ENCODE assay signal across 25 mouse cellular contexts in the genomic region with DNA sequence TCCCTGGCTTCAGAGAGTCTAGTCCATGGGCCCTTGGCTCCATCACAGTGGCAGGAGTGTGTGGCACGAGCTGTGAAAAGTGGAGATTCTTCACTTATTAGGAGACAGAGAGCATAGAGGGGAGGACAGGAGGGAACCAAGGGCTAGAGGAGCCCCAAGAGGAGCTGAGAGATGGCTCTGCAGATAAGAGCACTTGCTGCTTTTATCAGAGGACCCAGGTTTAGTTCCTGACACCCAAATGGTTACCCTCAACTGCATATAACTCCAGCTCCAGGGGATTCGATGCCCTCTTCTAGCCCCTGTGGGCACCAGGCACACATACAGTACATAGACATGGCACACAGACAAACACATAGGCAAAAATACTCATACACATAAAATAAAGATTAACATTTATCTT. TPM values are rescaled to one million over a fixed set of nuclear protein-coding genes. Genes with fewer than 3 reads are reported as not detected.
"Had no signal": no experiment of that assay in that cellular context is flagged by ENCODE, and none has a peak within 500 bp of the region (broad histone marks: within the 10 kb centered on the region; RNA-seq: fewer than 3 reads in every experiment).

No protein-coding gene starts in this region.

- H3K27ac ChIP-seq: neural tube, embryonic 12.5 days; neural tube, embryonic 13.5 days; neural tube, embryonic 15.5 days; stomach, embryonic 15.5 days; stomach, postnatal 0 days had no signal

- H3K9me3 ChIP-seq: neural tube, embryonic 12.5 days; neural tube, embryonic 13.5 days; neural tube, embryonic 15.5 days; stomach, embryonic 15.5 days had no signal

- H3K9ac ChIP-seq: neural tube, embryonic 12.5 days; neural tube, embryonic 13.5 days; neural tube, embryonic 15.5 days; stomach, embryonic 15.5 days had no signal

- H3K27me3 ChIP-seq: neural tube, embryonic 12.5 days; neural tube, embryonic 13.5 days; neural tube, embryonic 15.5 days; stomach, embryonic 15.5 days had no signal

- DNase-seq: retina, postnatal 1 day; right cerebral cortex, adult 18-20 months; right cerebral cortex, postnatal 14 days; right cerebral cortex, postnatal 25 days; right cerebral cortex, postnatal 4 days; spleen, adult 18-20 months; thymus, adult 18-20 months; thymus, adult 2 months; thymus, postnatal 14 days; thymus, postnatal 25 days; thymus, postnatal 36 days; thymus, postnatal 4 days had no signal

- H3K4me1 ChIP-seq: neural tube, embryonic 15.5 days; stomach, embryonic 15.5 days had no signal

- H3K36me3 ChIP-seq: neural tube, embryonic 12.5 days; neural tube, embryonic 13.5 days; neural tube, embryonic 15.5 days; stomach, embryonic 15.5 days had no signal

- H3K4me2 ChIP-seq: neural tube, embryonic 12.5 days; neural tube, embryonic 13.5 days; neural tube, embryonic 15.5 days; stomach, embryonic 15.5 days had no signal

- H3K4me3 ChIP-seq: neural tube, embryonic 12.5 days; neural tube, embryonic 13.5 days; neural tube, embryonic 15.5 days; stomach, embryonic 15.5 days had no signal

RNA-seq across cellular contexts. Expression of a gene that starts 2.1 kb away (rescaled TPM):
- total RNA-seq: neutrophil, adult 5-6 weeks had no signal
- polyA plus RNA-seq: neural tube, embryonic 11.5 days; neural tube, embryonic 12.5 days; small intestine, adult 2 months; spleen, adult 2 months; stomach, embryonic 15.5 days; stomach, postnatal 0 days; thymus, postnatal 0 days; urinary bladder, adult 2 months had no signal

RNA-seq across cellular contexts. Expression of a gene that starts 32.5 kb away (rescaled TPM):
- total RNA-seq: neutrophil, adult 5-6 weeks had no signal

RNA-seq across cellular contexts. Expression of a gene that starts 36.4 kb away (rescaled TPM):
- total RNA-seq: neutrophil, adult 5-6 weeks had no signal
- polyA plus RNA-seq: neural tube, embryonic 13.5 days; neural tube, embryonic 14.5 days; neural tube, embryonic 15.5 days; small intestine, adult 2 months; stomach, embryonic 14.5 days; urinary bladder, adult 2 months had no signal
